Mouse (Mus musculus) testis, adult 2 months (tissue): ENCODE data around the gene Gss. TPM values are rescaled to one million over a fixed set of nuclear protein-coding genes. Genes with fewer than 3 reads are reported as not detected.

Source experiments
- H3K27ac ChIP-seq: fragments of 200-500 bp; 2 replicates; pipeline ENCODE4 v1.5.1; 2012; ENCODE audit warnings: low read depth, low read length; ENCODE audit not compliant: control insufficient read depth, insufficient read depth
- H3K27me3 ChIP-seq: fragments of 200-500 bp; 2 replicates; pipeline ENCODE4 v1.6.1; 2012; ENCODE audit warnings: mild to moderate bottlenecking, low read length, moderate library complexity; ENCODE audit not compliant: control insufficient read depth, insufficient read depth
- H3K36me3 ChIP-seq: fragments of 200-500 bp; 2 replicates; pipeline ENCODE4 v1.6.1; 2012; ENCODE audit warnings: mild to moderate bottlenecking, low read length; ENCODE audit not compliant: control insufficient read depth, insufficient read depth
- H3K4me1 ChIP-seq: fragments of 200-500 bp; 2 replicates; pipeline ENCODE4 v1.6.1; 2012; ENCODE audit warnings: low read length; ENCODE audit not compliant: control insufficient read depth, insufficient read depth
- H3K4me3 ChIP-seq: fragments of 200-500 bp; 2 replicates; pipeline ENCODE4 v1.5.1; 2012; ENCODE audit warnings: low read depth, mild to moderate bottlenecking, low read length, moderate library complexity, mixed read lengths; ENCODE audit not compliant: control insufficient read depth
- CTCF ChIP-seq: fragments of 200-500 bp; IDR thresholded peaks from 2 replicates; pipeline ENCODE4 v1.5.1; 2012; ENCODE audit warnings: low read depth, mild to moderate bottlenecking, inconsistent platforms, low read length, moderate library complexity; ENCODE audit not compliant: control insufficient read depth, insufficient read depth, insufficient replicate concordance
- POLR2A ChIP-seq: fragments of 200-500 bp; IDR thresholded peaks from 2 replicates; pipeline ENCODE4 v1.6.1; 2012; ENCODE audit warnings: low read depth, mild to moderate bottlenecking, inconsistent platforms, low read length, moderate library complexity; ENCODE audit not compliant: control insufficient read depth
- polyA plus RNA-seq: library from polyadenylated mRNA; depleted of rRNA; stranded (reverse); fragments of >200 nt; gene quantifications from 2 replicates; pipeline ENCODE4 v1.2.3, GENCODE M21; 2012; rRNA removed

Gene Gss
- polyA plus RNA-seq, 1 experiment = 4.6 TPM

GRCm38 (mm10) chr2:155524378-155524777 is 68.2 kb downstream of the Gss start:
- no peak for TF ChIP-seq CTCF
- H3K4me3 ChIP-seq = no peak overlapping the region
- H3K27me3 ChIP-seq = no peaks in the 10 kb centered on the region
- no peaks in the 10 kb centered on the region for H3K4me1 ChIP-seq
- no peaks in the 10 kb centered on the region for H3K36me3 ChIP-seq
- H3K27ac ChIP-seq = no peak overlapping the region

GRCm38 (mm10) chr2:155523706-155524105 is 68.9 kb downstream of the Gss start:
- no peaks in the 10 kb centered on the region for H3K36me3 ChIP-seq
- no peak overlapping the region for H3K27ac ChIP-seq
- no peaks in the 10 kb centered on the region for H3K27me3 ChIP-seq
- H3K4me1 ChIP-seq = peaks cover 2% of the 10 kb centered on the region
- TF ChIP-seq CTCF (no peak), POLR2A (no peak)
- no peak overlapping the region for H3K4me3 ChIP-seq

- Histone ChIP-seq H3K27me3 (no peaks in the 10 kb centered on the region), H3K27ac (peak overlapping the region; percentile 77), H3K4me3 (peak overlapping the region; percentile 94), H3K4me1 (peaks cover 5% of the 10 kb centered on the region), H3K36me3 (no peaks in the 10 kb centered on the region)
- no peak for TF ChIP-seq CTCF
- TF ChIP-seq POLR2A = no peak
Observed at GRCm38 (mm10) chr2:155518531-155519270, 73.9 kb downstream of the Gss start.

- H3K27ac ChIP-seq = peak within 1 kb of the TSS; percentile 77
- TF ChIP-seq CTCF (peak; percentile 36; the same call in 1 of the 2 replicates), POLR2A (peak; percentile 73)
- H3K36me3 ChIP-seq = no peaks in the 10 kb centered on the region
- peaks cover 5% of the 10 kb centered on the region for H3K4me1 ChIP-seq
- no peaks in the 10 kb centered on the region for H3K27me3 ChIP-seq
- peak within 1 kb of the TSS; percentile 94 for H3K4me3 ChIP-seq
Observed at GRCm38 (mm10) chr2:155517455-155518423, 74.9 kb downstream of the Gss start, which contains the start of the genes Acss2 and Ggt7. Acss2 (plus strand) TSS chr2:155517948. Ggt7 (minus strand) TSS chr2:155518237.

GRCm38 (mm10) chr2:155515941-155516340 is 76.7 kb downstream of the Gss start:
- Histone ChIP-seq H3K27me3 (no peaks in the 10 kb centered on the region), H3K36me3 (no peaks in the 10 kb centered on the region), H3K4me1 (peaks cover 5% of the 10 kb centered on the region), H3K4me3 (peak overlapping the region; percentile 51; the same call in 1 of the 2 replicates), H3K27ac (no peak overlapping the region)
- TF ChIP-seq POLR2A (no peak), CTCF (peak; percentile 45; the same call in 1 of the 2 replicates)

GRCm38 (mm10) chr2:155514666-155515065 is 77.9 kb downstream of the Gss start:
- H3K4me1 ChIP-seq = peaks cover 5% of the 10 kb centered on the region
- 0 out of 2 replicates have a peak, but pooled peaks have one; percentile 21 for TF ChIP-seq POLR2A
- TF ChIP-seq CTCF = no peak
- no peak overlapping the region for H3K27ac ChIP-seq
- H3K27me3 ChIP-seq = no peaks in the 10 kb centered on the region
- peak overlapping the region; percentile 76 for H3K4me3 ChIP-seq
- no peaks in the 10 kb centered on the region for H3K36me3 ChIP-seq

GRCm38 (mm10) chr2:155513543-155513942 is 79.1 kb downstream of the Gss start:
- Histone ChIP-seq H3K4me3 (peak overlapping the region; percentile 76), H3K27me3 (no peaks in the 10 kb centered on the region), H3K36me3 (no peaks in the 10 kb centered on the region), H3K4me1 (peaks cover 3% of the 10 kb centered on the region), H3K27ac (no peak overlapping the region)
- TF ChIP-seq POLR2A (no peak), CTCF (no peak)

Other genes starting within 250 kb of the Gss start
- gene Pigu, start 235.4 kb downstream of the Gss start, polyA plus RNA-seq = 26.0 and 36.9 TPM in 2 replicates
- gene Trp53inp2, start 211.8 kb downstream of the Gss start, polyA plus RNA-seq = 163 and 176 TPM in 2 replicates
- gene Ncoa6, start 118.9 kb downstream of the Gss start, polyA plus RNA-seq = 93.0 and 103 TPM in 2 replicates
- gene Acss2, start 74.9 kb downstream of the Gss start, polyA plus RNA-seq = 59.5 TPM in 2 replicates
- gene Ggt7, start 74.6 kb downstream of the Gss start, polyA plus RNA-seq = 70.4 and 76.2 TPM in 2 replicates
- 0.98 and 1.3 TPM in 2 replicates for gene Myh7b, start 18.4 kb upstream of the Gss start, polyA plus RNA-seq
- 82.2 and 91.7 TPM in 2 replicates for gene Trpc4ap, start 99.6 kb upstream of the Gss start, polyA plus RNA-seq
- 28.4 and 29.4 TPM in 2 replicates for gene Edem2, start 136.7 kb upstream of the Gss start, polyA plus RNA-seq
- not detected in 2 replicates for gene Gm17581, start 143.1 kb upstream of the Gss start, polyA plus RNA-seq
- gene Procr, start 158.3 kb upstream of the Gss start, polyA plus RNA-seq = 0.22 and 0.30 TPM in 2 replicates
- 1.6 and 2.1 TPM in 2 replicates for gene Mmp24, start 182.5 kb upstream of the Gss start, polyA plus RNA-seq
- 24.4 and 29.9 TPM in 2 replicates for gene BC029722, start 226.6 kb upstream of the Gss start, polyA plus RNA-seq
- 41.2 and 44.7 TPM in 2 replicates for gene Eif6, start 234.1 kb upstream of the Gss start, polyA plus RNA-seq
- gene Fam83c, start 242.0 kb upstream of the Gss start, polyA plus RNA-seq = not detected in 2 replicates